Mouse (Mus musculus): ENCODE measurements around the gene Bcar3.

- TF ChIP-seq CTCF (conservative IDR thresholded peaks at IDR 0.05 in 1 of 2, IDR thresholded peaks at IDR 0.05 in 1 of 2; ENCODE audit: low read depth in 2 of 2, low read length in 2 of 2) (peak in 1 of 2 experiments; percentile 66; a peak in 2 of 4 replicates), EP300 (IDR thresholded peaks at IDR 0.05; ENCODE audit: low read length) (no peak), POLR2A (IDR thresholded peaks at IDR 0.05; ENCODE audit: low read depth, low read length) (peak; percentile 98), BHLHE40 (IDR thresholded peaks at IDR 0.05; ENCODE audit: low read depth, low read length) (0 out of 2 replicates have a peak, but pooled peaks have one; percentile 22), MAX (IDR thresholded peaks at IDR 0.05; ENCODE audit: low read length) (peak; percentile 76; the same call in 1 of the 2 replicates), USF1 (IDR thresholded peaks at IDR 0.05; ENCODE audit: low read depth, low read length) (no peak), POLR2AphosphoS2 (IDR thresholded peaks at IDR 0.05; ENCODE audit: low read depth, low read length) (peak; percentile 73; the same call in 1 of the 2 replicates), MYC (IDR thresholded peaks at IDR 0.05; ENCODE audit: low read depth, low read length) (peak; percentile 77; the same call in 1 of the 2 replicates), CHD2 (IDR thresholded peaks at IDR 0.05; ENCODE audit: low read length) (peak; percentile 86; the same call in 1 of the 2 replicates), ZKSCAN1 (IDR thresholded peaks at IDR 0.05; ENCODE audit: borderline replicate concordance, low read depth, low read length) (no peak)
Measured at GRCm38 (mm10) chr3:122245215-122245877, 48.6 kb upstream of the Bcar3 start, which contains the start of gene Gclm.
